Mouse (Mus musculus) neural tube, embryonic 12.5 days (tissue): ENCODE results near the gene Sema4f. TPM values are rescaled to one million over a fixed set of nuclear protein-coding genes. Genes with fewer than 3 reads are reported as not detected.

Source experiments
- ATAC-seq: fragments of 200-750 bp; cut with Nextera tagmentation; 2 replicates; pipeline ENCODE4 v1.8.0; 2017; ENCODE audit warnings: low read depth, mild to moderate bottlenecking, moderate TSS enrichment, moderate library complexity; ENCODE audit not compliant: low FRiP score
- H3K27ac ChIP-seq: fragments of 300-500 bp; sonication (generic); 2 replicates; pipeline ENCODE4 v1.5.1; 2016
- H3K27me3 ChIP-seq: fragments of 300-500 bp; sonication (generic); replicated peaks from 2 replicates; pipeline ENCODE4 v1.6.1; 2016; ENCODE audit warnings: mild to moderate bottlenecking
- H3K36me3 ChIP-seq: fragments of 300-500 bp; sonication (generic); 2 replicates; pipeline ENCODE4 v1.6.1; 2016; ENCODE audit warnings: mild to moderate bottlenecking
- H3K4me1 ChIP-seq: fragments of 300-500 bp; sonication (generic); 2 replicates; pipeline ENCODE4 v1.6.1; 2016
- H3K4me2 ChIP-seq: fragments of 300-500 bp; sonication (generic); replicated peaks from 2 replicates; pipeline ENCODE4 v1.6.1; 2016; ENCODE audit warnings: mild to moderate bottlenecking
- H3K4me3 ChIP-seq: fragments of 300-500 bp; sonication (generic); 2 replicates; pipeline ENCODE4 v1.5.1; 2016
- H3K9ac ChIP-seq: fragments of 300-500 bp; sonication (generic); 2 replicates; pipeline ENCODE4 v1.6.1; 2016; ENCODE audit warnings: mild to moderate bottlenecking
- H3K9me3 ChIP-seq: fragments of 300-500 bp; sonication (generic); 2 replicates; pipeline ENCODE4 v1.6.1; 2016; ENCODE audit warnings: mild to moderate bottlenecking
- WGBS: fragments of 180-500 bp; shearing (Covaris S2); methylation state at CpG from one replicate; pipeline ENCODE4 v1.1.7; 2016; 5-methylcytosine and 5-hydroxymethylcytosine counted together
- polyA plus RNA-seq: library from polyadenylated mRNA; unstranded; fragments of >200 nt; fragmentation: Nextera tagmentation; extraction: Ambion mirVana; gene quantifications from 2 replicates; pipeline ENCODE4 v1.2.1, GENCODE M21; 2016

Sema4f gene
- polyA plus RNA-seq, 1 experiment from 2014 or later = 15.1 TPM

DNA sequence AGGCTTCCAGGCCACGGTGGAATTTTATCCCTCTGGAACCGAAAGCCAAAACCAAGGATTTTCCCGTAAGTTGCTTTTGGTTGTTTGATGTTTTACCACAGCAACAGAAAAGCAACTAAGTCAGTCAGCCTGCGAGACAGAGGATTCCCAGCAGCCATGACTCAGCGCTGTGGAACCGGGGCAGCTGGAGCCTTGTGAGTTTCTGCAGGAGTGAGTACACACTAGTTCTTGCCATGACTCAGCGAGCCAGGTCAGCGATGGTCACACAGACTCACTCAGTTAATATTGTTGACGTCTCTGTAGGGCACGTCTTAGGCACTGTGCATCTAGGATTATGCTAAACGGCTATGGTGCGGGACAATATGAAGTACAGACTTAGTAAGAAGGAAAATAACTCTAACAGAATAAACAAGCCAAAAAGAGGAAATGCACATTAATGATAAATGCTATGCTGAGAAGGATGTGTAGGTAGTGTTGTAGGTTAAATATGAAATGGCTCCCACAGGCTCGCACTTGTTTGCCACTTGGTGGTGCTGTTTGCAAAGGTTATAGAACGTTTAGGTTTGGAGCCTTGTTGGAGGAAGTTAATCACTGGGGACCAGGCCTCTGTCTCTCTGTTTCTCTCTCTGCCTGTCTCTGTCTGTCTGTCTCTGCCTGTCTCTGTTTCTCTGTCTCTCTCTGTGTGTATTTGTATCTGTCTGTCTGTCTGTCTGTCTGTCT lies 30.3 kb downstream of the Sema4f start:
- Histone ChIP-seq H3K4me2 (no peak overlapping the region), H3K27ac (no peak overlapping the region), H3K36me3 (no peaks in the 10 kb centered on the region), H3K9ac (no peak overlapping the region), H3K4me1 (no peaks in the 10 kb centered on the region), H3K9me3 (no peaks in the 10 kb centered on the region), H3K4me3 (no peak overlapping the region), H3K27me3 (no peaks in the 10 kb centered on the region)
- WGBS = 69% methylated on average over 14 of the region's 14 CpGs
- ATAC-seq = no peak

GRCm38 (mm10) chr6:82908034-82908433 lies 31.5 kb downstream of the Sema4f start:
- H3K4me2 ChIP-seq = no peak overlapping the region
- no peak overlapping the region for H3K9ac ChIP-seq
- WGBS = 89% methylated on average over 8 of the region's 8 CpGs
- H3K27ac ChIP-seq = no peak overlapping the region
- ATAC-seq = no peak
- no peaks in the 10 kb centered on the region for H3K9me3 ChIP-seq
- no peaks in the 10 kb centered on the region for H3K4me1 ChIP-seq
- H3K36me3 ChIP-seq = no peaks in the 10 kb centered on the region
- no peaks in the 10 kb centered on the region for H3K27me3 ChIP-seq
- no peak overlapping the region for H3K4me3 ChIP-seq

- no peak overlapping the region for H3K27ac ChIP-seq
- no peak overlapping the region for H3K4me3 ChIP-seq
- H3K27me3 ChIP-seq = no peaks in the 10 kb centered on the region
- H3K4me2 ChIP-seq = no peak overlapping the region
- no peaks in the 10 kb centered on the region for H3K9me3 ChIP-seq
- H3K36me3 ChIP-seq = no peaks in the 10 kb centered on the region
- WGBS = 92% methylated on average over 3 of the region's 3 CpGs
- no peak overlapping the region for H3K9ac ChIP-seq
- no peaks in the 10 kb centered on the region for H3K4me1 ChIP-seq
- no peak for ATAC-seq
Observed at GRCm38 (mm10) chr6:82906985-82907384, 32.6 kb downstream of the Sema4f start.

DNA sequence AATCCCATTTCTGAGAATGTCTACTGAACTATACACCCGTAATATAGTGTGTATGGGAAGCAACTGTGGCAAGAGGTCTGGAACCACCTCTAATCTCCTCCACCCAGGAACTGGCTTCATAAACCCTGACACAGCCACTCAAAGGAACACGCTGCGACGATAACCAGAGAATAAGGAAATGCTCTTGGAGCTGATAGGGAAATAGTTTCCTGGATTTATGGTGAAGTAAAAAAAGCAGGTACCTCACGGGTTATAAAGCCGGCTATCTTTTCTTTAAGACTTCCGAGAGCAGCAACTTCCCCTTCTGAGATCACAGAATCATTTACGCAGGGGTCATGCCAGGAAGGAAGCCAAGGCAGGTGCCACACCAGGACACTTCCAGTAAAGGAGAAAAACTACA lies 37.0 kb downstream of the Sema4f start:
- Histone ChIP-seq H3K4me2 (no peak overlapping the region), H3K9me3 (no peaks in the 10 kb centered on the region), H3K36me3 (no peaks in the 10 kb centered on the region), H3K27me3 (no peaks in the 10 kb centered on the region), H3K27ac (no peak overlapping the region), H3K4me3 (no peak overlapping the region), H3K9ac (no peak overlapping the region), H3K4me1 (no peaks in the 10 kb centered on the region)
- no peak for ATAC-seq
- WGBS = 74% methylated on average over 8 of the region's 8 CpGs

DNA sequence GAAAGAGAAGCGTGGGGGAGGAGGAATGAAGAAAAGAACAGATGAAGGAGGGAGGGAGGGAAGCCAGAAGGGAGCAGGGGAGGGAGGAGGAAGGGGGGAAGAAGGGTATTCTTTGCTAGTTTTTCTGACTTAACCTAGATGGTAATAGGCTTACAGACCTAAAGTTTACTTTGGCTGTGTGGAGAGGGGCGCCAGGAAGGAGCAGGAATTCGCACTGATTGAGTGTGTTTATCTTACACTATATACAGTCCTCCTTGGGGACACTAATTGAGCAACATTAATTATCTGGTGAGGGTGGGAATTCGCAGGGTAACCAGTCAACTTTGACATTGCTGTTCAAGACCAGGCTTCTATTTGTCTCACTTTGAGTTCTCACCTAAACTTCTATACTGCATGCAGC lies 40.8 kb downstream of the Sema4f start:
- H3K27ac ChIP-seq = no peak overlapping the region
- no peaks in the 10 kb centered on the region for H3K4me1 ChIP-seq
- no peaks in the 10 kb centered on the region for H3K27me3 ChIP-seq
- no peak overlapping the region for H3K4me3 ChIP-seq
- no peak overlapping the region for H3K9ac ChIP-seq
- no peak overlapping the region for H3K4me2 ChIP-seq
- ATAC-seq = no peak
- 71% methylated on average over 4 of the region's 4 CpGs for WGBS
- no peaks in the 10 kb centered on the region for H3K9me3 ChIP-seq
- H3K36me3 ChIP-seq = no peaks in the 10 kb centered on the region

- H3K4me3 ChIP-seq = no peak overlapping the region
- WGBS = 90% methylated on average over 4 of the region's 4 CpGs
- H3K36me3 ChIP-seq = no peaks in the 10 kb centered on the region
- no peak overlapping the region for H3K27ac ChIP-seq
- H3K4me2 ChIP-seq = no peak overlapping the region
- H3K4me1 ChIP-seq = no peaks in the 10 kb centered on the region
- no peaks in the 10 kb centered on the region for H3K9me3 ChIP-seq
- no peaks in the 10 kb centered on the region for H3K27me3 ChIP-seq
- no peak overlapping the region for H3K9ac ChIP-seq
- no peak for ATAC-seq
Observed at GRCm38 (mm10) chr6:82898227-82898626, 41.3 kb downstream of the Sema4f start.

- no peaks in the 10 kb centered on the region for H3K4me1 ChIP-seq
- WGBS = 78% methylated on average over 3 of the region's 3 CpGs
- no peak overlapping the region for H3K4me2 ChIP-seq
- no peak overlapping the region for H3K27ac ChIP-seq
- H3K9ac ChIP-seq = no peak overlapping the region
- H3K36me3 ChIP-seq = no peaks in the 10 kb centered on the region
- ATAC-seq = no peak
- no peaks in the 10 kb centered on the region for H3K27me3 ChIP-seq
- no peaks in the 10 kb centered on the region for H3K9me3 ChIP-seq
- no peak overlapping the region for H3K4me3 ChIP-seq
Observed at GRCm38 (mm10) chr6:82897311-82897710, 42.3 kb downstream of the Sema4f start.

GRCm38 (mm10) chr6:82893415-82893814 lies 46.2 kb downstream of the Sema4f start:
- no peak overlapping the region for H3K4me3 ChIP-seq
- H3K4me2 ChIP-seq = no peak overlapping the region
- no peaks in the 10 kb centered on the region for H3K4me1 ChIP-seq
- H3K9ac ChIP-seq = no peak overlapping the region
- H3K27me3 ChIP-seq = no peaks in the 10 kb centered on the region
- 64% methylated on average over 3 of the region's 3 CpGs for WGBS
- H3K36me3 ChIP-seq = no peaks in the 10 kb centered on the region
- ATAC-seq = no peak
- H3K9me3 ChIP-seq = no peaks in the 10 kb centered on the region
- no peak overlapping the region for H3K27ac ChIP-seq

- Histone ChIP-seq H3K4me1 (no peaks in the 10 kb centered on the region), H3K4me3 (no peak overlapping the region), H3K27ac (no peak overlapping the region), H3K9ac (no peak overlapping the region), H3K36me3 (no peaks in the 10 kb centered on the region), H3K27me3 (no peaks in the 10 kb centered on the region), H3K9me3 (no peaks in the 10 kb centered on the region), H3K4me2 (no peak overlapping the region)
- whole genome bisulfite sequencing = 78% methylated on average over 2 of the region's 2 CpGs
- ATAC-seq = no peak
Observed at GRCm38 (mm10) chr6:82892540-82892939, 47.0 kb downstream of the Sema4f start.

GRCm38 (mm10) chr6:82891488-82891887 lies 48.1 kb downstream of the Sema4f start:
- no peak overlapping the region for H3K27ac ChIP-seq
- no peaks in the 10 kb centered on the region for H3K27me3 ChIP-seq
- no peaks in the 10 kb centered on the region for H3K36me3 ChIP-seq
- 47% methylated on average over 6 of the region's 6 CpGs for WGBS
- H3K4me1 ChIP-seq = no peaks in the 10 kb centered on the region
- H3K4me3 ChIP-seq = no peak overlapping the region
- no peaks in the 10 kb centered on the region for H3K9me3 ChIP-seq
- no peak overlapping the region for H3K9ac ChIP-seq
- H3K4me2 ChIP-seq = no peak overlapping the region
- no peak for ATAC-seq

- WGBS = 89% methylated on average over 4 of the region's 4 CpGs
- no peak overlapping the region for H3K27ac ChIP-seq
- no peaks in the 10 kb centered on the region for H3K27me3 ChIP-seq
- no peaks in the 10 kb centered on the region for H3K9me3 ChIP-seq
- no peak for ATAC-seq
- H3K4me1 ChIP-seq = no peaks in the 10 kb centered on the region
- H3K9ac ChIP-seq = no peak overlapping the region
- no peak overlapping the region for H3K4me2 ChIP-seq
- no peaks in the 10 kb centered on the region for H3K36me3 ChIP-seq
- no peak overlapping the region for H3K4me3 ChIP-seq
Observed at GRCm38 (mm10) chr6:82886330-82886729, 53.2 kb downstream of the Sema4f start.

DNA sequence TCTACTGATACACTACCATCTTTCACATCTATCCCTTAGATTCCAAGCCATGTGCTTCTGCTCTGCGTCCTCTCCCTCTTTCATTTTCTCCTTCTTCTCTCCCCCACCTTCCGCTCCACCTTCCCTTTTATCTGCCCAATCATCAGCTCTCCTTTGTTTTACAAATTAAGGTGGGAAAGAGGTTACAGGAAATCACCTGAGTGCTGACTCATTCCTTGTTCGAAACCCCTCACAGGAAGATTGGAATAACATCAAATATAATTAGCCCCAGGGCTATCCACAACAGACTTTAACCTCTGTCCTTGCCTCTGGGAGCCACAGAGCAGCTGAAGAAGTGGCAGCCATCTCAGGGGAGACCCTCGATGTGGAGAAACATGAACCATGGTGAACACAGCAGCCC lies 53.7 kb downstream of the Sema4f start:
- Histone ChIP-seq H3K27ac (no peak overlapping the region), H3K9ac (no peak overlapping the region), H3K4me1 (no peaks in the 10 kb centered on the region), H3K4me2 (no peak overlapping the region), H3K36me3 (no peaks in the 10 kb centered on the region), H3K27me3 (no peaks in the 10 kb centered on the region), H3K9me3 (no peaks in the 10 kb centered on the region), H3K4me3 (no peak overlapping the region)
- no peak for ATAC-seq
- WGBS = 91% methylated on average over 4 of the region's 4 CpGs

- no peak overlapping the region for H3K4me3 ChIP-seq
- H3K27ac ChIP-seq = no peak overlapping the region
- ATAC-seq = no peak
- H3K4me2 ChIP-seq = no peak overlapping the region
- H3K36me3 ChIP-seq = no peaks in the 10 kb centered on the region
- WGBS = 74% methylated on average over 2 of the region's 2 CpGs
- H3K27me3 ChIP-seq = no peaks in the 10 kb centered on the region
- no peaks in the 10 kb centered on the region for H3K4me1 ChIP-seq
- H3K9me3 ChIP-seq = no peaks in the 10 kb centered on the region
- no peak overlapping the region for H3K9ac ChIP-seq
Observed at GRCm38 (mm10) chr6:82885441-82885840, 54.1 kb downstream of the Sema4f start.
